Mouse (Mus musculus) liver, postnatal 0 days (tissue): Measurements from ENCODE around the gene Retreg1. TPM values are rescaled to one million over a fixed set of nuclear protein-coding genes. Genes with fewer than 3 reads are reported as not detected.

Experiments
- ATAC-seq: fragments of 200-750 bp; cut with Nextera tagmentation; 2 replicates; pipeline ENCODE4 v1.8.0; 2017; ENCODE audit warnings: mild to moderate bottlenecking, moderate library complexity
- DNase-seq: peaks from one replicate; pipeline ENCODE4 v3.0.0-alpha.2; 2016
- H3K27ac ChIP-seq: fragments of 300-500 bp; sonication (generic); 2 replicates; pipeline ENCODE4 v1.5.1; 2014; ENCODE audit warnings: antibody characterized with exemption, moderate library complexity, mild to moderate bottlenecking, low read depth
- H3K27me3 ChIP-seq: fragments of 300-500 bp; sonication (generic); 2 replicates; pipeline ENCODE4 v1.6.1; 2014; ENCODE audit warnings: low read length, control low read depth, mixed read lengths; ENCODE audit not compliant: insufficient read depth
- H3K36me3 ChIP-seq: fragments of 300-500 bp; sonication (generic); replicated peaks from 2 replicates; pipeline ENCODE4 v1.6.1; 2014; ENCODE audit warnings: mild to moderate bottlenecking, control low read depth, low read length, moderate library complexity, mixed read lengths; ENCODE audit not compliant: insufficient read depth
- H3K4me1 ChIP-seq: fragments of 300-500 bp; sonication (generic); 2 replicates; pipeline ENCODE4 v1.6.1; 2014; ENCODE audit warnings: antibody characterized with exemption, mild to moderate bottlenecking, control low read depth; ENCODE audit not compliant: insufficient read depth
- H3K4me2 ChIP-seq: fragments of 300-500 bp; sonication (generic); 2 replicates; pipeline ENCODE4 v1.6.1; 2014; ENCODE audit warnings: low read depth, mild to moderate bottlenecking, low read length, moderate library complexity, mixed read lengths
- H3K4me3 ChIP-seq: fragments of 300-500 bp; sonication (generic); 2 replicates; pipeline ENCODE4 v1.5.1; 2014; ENCODE audit warnings: low read depth, low read length
- H3K9ac ChIP-seq: fragments of 300-500 bp; sonication (generic); replicated peaks from 2 replicates; pipeline ENCODE4 v1.6.1; 2014; ENCODE audit warnings: mild to moderate bottlenecking, moderate library complexity
- H3K9me3 ChIP-seq: fragments of 300-500 bp; sonication (generic); 2 replicates; pipeline ENCODE4 v1.6.1; 2016; ENCODE audit warnings: mild to moderate bottlenecking, control low read depth, low read length, mixed read lengths
- CTCF ChIP-seq: sonication (generic); IDR thresholded peaks from 2 replicates; pipeline ENCODE4 v1.5.1; 2016; ENCODE audit warnings: antibody characterized with exemption, low read depth
- EP300 ChIP-seq: IDR thresholded peaks from 2 replicates; pipeline ENCODE4 v1.6.1; 2016; ENCODE audit warnings: antibody characterized with exemption, low read depth, mild to moderate bottlenecking
- WGBS: fragments of 180-500 bp; shearing (Covaris S2); extraction: QIAGEN DNeasy Blood & Tissue Kit; methylation state at CpG from one replicate; pipeline ENCODE4 v1.1.7; 2014; ENCODE audit not compliant: insufficient replicate concordance; 5-methylcytosine and 5-hydroxymethylcytosine counted together
- polyA plus RNA-seq: library from polyadenylated mRNA; unstranded; fragments of >200 nt; fragmentation: Nextera tagmentation; extraction: Ambion mirVana; gene quantifications from 2 replicates; pipeline ENCODE4 v1.2.1, GENCODE M21; 2015

The Retreg1 gene
- polyA plus RNA-seq, 1 experiment from 2014 or later = 18.6 TPM

- peaks cover 45% of the 10 kb centered on the region for H3K36me3 ChIP-seq
These were observed 34.1 kb upstream of the Retreg1 start for GRCm38 (mm10) chr15:25808677-25809460.

GRCm38 (mm10) chr15:25809669-25810068 lies 33.3 kb upstream of the Retreg1 start:
- DNase-seq (peak; percentile 44), ATAC-seq (peak; percentile 81)
- H3K4me3 ChIP-seq = no peak overlapping the region
- peaks cover 42% of the 10 kb centered on the region for H3K36me3 ChIP-seq
- H3K27me3 ChIP-seq = no peaks in the 10 kb centered on the region
- TF ChIP-seq EP300 = no peak
- TF ChIP-seq CTCF = no peak
- H3K9me3 ChIP-seq = no peaks in the 10 kb centered on the region
- no peak overlapping the region for H3K27ac ChIP-seq
- no peak overlapping the region for H3K9ac ChIP-seq
- no peaks in the 10 kb centered on the region for H3K4me1 ChIP-seq
- 57% methylated on average over 6 of the region's 6 CpGs for WGBS
- no peak overlapping the region for H3K4me2 ChIP-seq

More at GRCm38 (mm10) chr15:25808677-25809460, 34.1 kb upstream of the Retreg1 start:
- H3K27ac ChIP-seq = no peak overlapping the region
- no peak overlapping the region for H3K4me2 ChIP-seq
- no peaks in the 10 kb centered on the region for H3K9me3 ChIP-seq
- H3K9ac ChIP-seq = no peak overlapping the region; the same call in 1 of the 2 replicates
- 83% methylated on average over 20 of the region's 20 CpGs for whole genome bisulfite sequencing
- no peak for ATAC-seq
- no peak for TF ChIP-seq EP300
- TF ChIP-seq CTCF = no peak
- no peak overlapping the region for H3K4me3 ChIP-seq
- DNase-seq = no peak
- H3K27me3 ChIP-seq = no peaks in the 10 kb centered on the region
- no peaks in the 10 kb centered on the region for H3K4me1 ChIP-seq

- no peak overlapping the region for H3K27ac ChIP-seq
- no peak for ATAC-seq
- H3K9me3 ChIP-seq = no peaks in the 10 kb centered on the region
- no peaks in the 10 kb centered on the region for H3K4me1 ChIP-seq
- TF ChIP-seq EP300 (no peak), CTCF (peak; percentile 43)
- H3K27me3 ChIP-seq = no peaks in the 10 kb centered on the region
- WGBS = 73% methylated on average over 11 of the region's 11 CpGs
- H3K4me3 ChIP-seq = no peak overlapping the region
- DNase-seq = no peak
- H3K4me2 ChIP-seq = no peak overlapping the region
- peaks cover 35% of the 10 kb centered on the region for H3K36me3 ChIP-seq
- no peak overlapping the region for H3K9ac ChIP-seq
These were observed 31.1 kb upstream of the Retreg1 start for GRCm38 (mm10) chr15:25811834-25812250.

- no peak for DNase-seq
- no peak overlapping the region for H3K9ac ChIP-seq
- no peaks in the 10 kb centered on the region for H3K27me3 ChIP-seq
- H3K36me3 ChIP-seq = peaks cover 28% of the 10 kb centered on the region
- H3K4me1 ChIP-seq = no peaks in the 10 kb centered on the region
- 59% methylated on average over 12 of the region's 12 CpGs for WGBS
- no peak for ATAC-seq
- H3K4me3 ChIP-seq = no peak overlapping the region
- no peak overlapping the region for H3K27ac ChIP-seq
- H3K4me2 ChIP-seq = no peak overlapping the region
- no peaks in the 10 kb centered on the region for H3K9me3 ChIP-seq
- TF ChIP-seq EP300 = no peak
- TF ChIP-seq CTCF = peak; percentile 10; the same call in 1 of the 2 replicates
These were observed 30.5 kb upstream of the Retreg1 start for GRCm38 (mm10) chr15:25812479-25812878.

GRCm38 (mm10) chr15:25814535-25814934 lies 28.4 kb upstream of the Retreg1 start:
- Histone ChIP-seq H3K4me3 (no peak overlapping the region), H3K4me2 (no peak overlapping the region), H3K9me3 (no peaks in the 10 kb centered on the region), H3K4me1 (no peaks in the 10 kb centered on the region), H3K27ac (no peak overlapping the region), H3K9ac (no peak overlapping the region), H3K36me3 (peaks cover 14% of the 10 kb centered on the region), H3K27me3 (no peaks in the 10 kb centered on the region)
- no peak for TF ChIP-seq CTCF
- no peak for TF ChIP-seq EP300
- ATAC-seq (no peak), DNase-seq (no peak)
- 65% methylated on average over 3 of the region's 3 CpGs for WGBS

- ATAC-seq (no peak), DNase-seq (no peak)
- no peaks in the 10 kb centered on the region for H3K4me1 ChIP-seq
- H3K4me2 ChIP-seq = no peak overlapping the region
- peaks cover 4% of the 10 kb centered on the region; the same call in 1 of the 2 replicates for H3K36me3 ChIP-seq
- no peak overlapping the region for H3K27ac ChIP-seq
- no peak overlapping the region for H3K4me3 ChIP-seq
- H3K27me3 ChIP-seq = no peaks in the 10 kb centered on the region
- WGBS = 71% methylated on average over 2 of the region's 2 CpGs
- H3K9ac ChIP-seq = no peak overlapping the region
- no peaks in the 10 kb centered on the region for H3K9me3 ChIP-seq
- no peak for TF ChIP-seq CTCF
- no peak for TF ChIP-seq EP300
These were observed 25.8 kb upstream of the Retreg1 start for GRCm38 (mm10) chr15:25817191-25817590.
